Mouse (Mus musculus) frontal cortex, adult (tissue): ENCODE data around the gene Gata3.

Source experiments
- ATAC-seq: cut with Nextera tagmentation; 2 replicates; pipeline ENCODE4 v1.9.2; 2017; ENCODE audit warnings: mild to moderate bottlenecking, moderate library complexity, mixed read lengths; ENCODE audit not compliant: low TSS enrichment

Gata3 gene

GRCm38 (mm10) chr2:9886031-9886430, 3.8 kb downstream of the Gata3 start:
- ATAC-seq, result no peak

- no peak for ATAC-seq
Observed at GRCm38 (mm10) chr2:9885217-9885770, 4.5 kb downstream of the Gata3 start.

GRCm38 (mm10) chr2:9884533-9885216, 5.2 kb downstream of the Gata3 start:
- no peak for ATAC-seq

- ATAC-seq, result no peak
Observed at GRCm38 (mm10) chr2:9883803-9884532, 5.9 kb downstream of the Gata3 start.

- no peak for ATAC-seq
Observed at GRCm38 (mm10) chr2:9882926-9883802, 6.7 kb downstream of the Gata3 start.

- ATAC-seq, result no peak
Observed at GRCm38 (mm10) chr2:9882371-9882925, 7.4 kb downstream of the Gata3 start.

GRCm38 (mm10) chr2:9881611-9882023, 8.2 kb downstream of the Gata3 start:
- no peak for ATAC-seq

GRCm38 (mm10) chr2:9881051-9881591, 8.7 kb downstream of the Gata3 start, which contains the start of gene 4930412O13Rik:
Gene 4930412O13Rik, plus strand, starts transcription at chr2:9881252.
- ATAC-seq, result no peak

GRCm38 (mm10) chr2:9880271-9880670, 9.6 kb downstream of the Gata3 start:
- ATAC-seq, result no peak

- ATAC-seq, result peak; percentile 38; the same call in 1 of the 2 replicates
Observed at GRCm38 (mm10) chr2:9879493-9879892, 10.3 kb downstream of the Gata3 start.

- ATAC-seq, result no peak
Observed at GRCm38 (mm10) chr2:9879092-9879491, 10.7 kb downstream of the Gata3 start.

GRCm38 (mm10) chr2:9878564-9879081, 11.2 kb downstream of the Gata3 start:
- no peak for ATAC-seq

- ATAC-seq, result no peak
Observed at GRCm38 (mm10) chr2:9877966-9878563, 11.8 kb downstream of the Gata3 start.

GRCm38 (mm10) chr2:9877326-9877690, 12.5 kb downstream of the Gata3 start:
- no peak for ATAC-seq

- no peak for ATAC-seq
Observed at GRCm38 (mm10) chr2:9876621-9877325, 13.1 kb downstream of the Gata3 start.

- ATAC-seq, result no peak
Observed at GRCm38 (mm10) chr2:9875676-9876357, 14.0 kb downstream of the Gata3 start.

GRCm38 (mm10) chr2:9875220-9875619, 14.6 kb downstream of the Gata3 start:
- no peak for ATAC-seq

- ATAC-seq, result no peak
Observed at GRCm38 (mm10) chr2:9874467-9875219, 15.2 kb downstream of the Gata3 start.

GRCm38 (mm10) chr2:9873757-9874156, 16.1 kb downstream of the Gata3 start:
- ATAC-seq, result no peak
